Mouse (Mus musculus) cerebellum, adult (tissue): ENCODE measurements around the gene Diablo.
"Not testable (repeated sequence)": the region's sequence is repeated elsewhere in the genome, so short reads cannot be mapped to it uniquely, and the experiment has no call there.

Experiments used
- ATAC-seq: cut with Nextera tagmentation; 2 replicates; pipeline ENCODE4 v1.9.2; 2017; ENCODE audit warnings: mild to moderate bottlenecking, moderate library complexity, mixed read lengths; ENCODE audit not compliant: insufficient number of reproducible peaks, low FRiP score, low TSS enrichment

Gene Diablo

DNA sequence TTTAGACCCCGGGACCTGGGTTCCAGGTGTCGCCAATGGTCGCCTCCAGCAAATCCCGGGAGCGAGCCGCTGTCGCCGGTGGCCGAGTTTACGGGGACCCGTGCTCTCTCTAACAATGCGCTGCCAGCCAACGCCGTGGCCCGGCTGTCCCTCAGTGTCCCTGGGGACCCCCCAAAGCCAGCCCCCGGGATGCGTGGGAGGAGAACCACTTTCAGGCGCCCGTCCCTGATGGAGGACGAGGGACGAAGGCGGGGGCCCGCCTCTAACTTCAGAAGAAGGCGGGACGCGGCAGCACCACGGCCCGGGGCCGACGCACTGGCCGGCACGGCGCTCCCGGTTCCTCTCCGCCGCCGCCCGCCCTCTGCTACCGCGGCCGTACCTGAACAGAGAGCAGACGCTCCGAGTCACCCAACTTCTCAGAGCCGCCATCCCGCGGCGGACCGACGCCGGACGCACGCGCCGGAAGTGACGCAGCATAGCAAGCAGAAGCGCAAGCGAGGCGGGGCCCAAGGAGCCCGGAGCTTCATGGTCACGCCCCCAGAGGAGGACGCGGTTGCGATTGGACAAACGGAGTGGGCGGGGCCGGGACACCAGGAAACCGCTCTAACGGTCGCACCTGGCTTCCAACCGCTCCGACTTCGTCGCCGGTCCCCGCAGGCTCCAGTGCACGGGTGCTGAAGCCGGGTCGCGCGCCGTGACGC is at the start of gene Diablo:
Diablo (minus strand) TSS at position 485 of the 701 bp plus-strand sequence.
- ATAC-seq = peak; percentile 96

DNA sequence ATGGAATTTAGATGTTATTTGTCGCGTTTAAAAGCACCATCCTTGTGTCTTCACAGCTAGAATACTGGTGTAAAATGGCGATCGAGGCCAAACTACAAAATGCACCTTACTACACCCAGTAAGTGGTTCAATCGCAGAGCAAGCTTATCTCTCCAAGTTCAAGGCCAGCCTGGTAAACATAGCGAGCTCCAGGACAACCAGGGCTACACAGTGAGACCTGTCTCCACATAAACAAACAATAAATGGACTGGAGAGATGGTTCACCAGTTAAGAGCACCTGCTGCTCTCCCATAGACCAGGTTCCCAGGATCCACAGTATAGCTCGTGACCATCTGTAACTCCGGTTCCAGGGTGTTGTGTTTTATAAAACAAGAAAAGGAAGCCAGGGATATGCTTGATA is 49.4 kb upstream of the Diablo start:
- ATAC-seq = no peak

- peak; percentile 80 for ATAC-seq
Measured at GRCm38 (mm10) chr5:123572357-123573186, 48.6 kb upstream of the Diablo start, which contains the start of gene Vps33a. Gene Vps33a, minus strand, starts transcription at chr5:123573038.

- no peak for ATAC-seq
Measured at GRCm38 (mm10) chr5:123561128-123561527, 37.2 kb upstream of the Diablo start.

DNA sequence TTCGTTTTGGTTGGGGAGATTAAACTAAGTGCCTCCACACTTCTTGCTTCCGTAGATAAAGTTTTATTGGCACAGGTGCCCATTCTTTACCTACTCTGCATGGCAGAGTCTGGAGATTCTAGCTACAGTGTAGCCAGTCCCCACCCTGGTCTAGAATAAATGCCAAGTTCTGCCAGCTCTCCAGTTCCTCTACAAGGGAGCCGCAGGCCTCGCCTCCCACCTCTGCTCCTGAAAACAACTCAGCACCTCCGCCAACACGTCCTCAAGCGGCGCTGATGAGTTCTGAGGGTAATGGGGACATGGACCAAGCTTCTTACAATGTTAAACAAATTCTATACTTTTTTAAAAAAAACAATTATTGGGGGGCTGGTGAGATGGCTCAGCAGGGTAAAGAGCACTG is 35.6 kb upstream of the Diablo start:
- ATAC-seq = no peak

GRCm38 (mm10) chr5:123556451-123556850 is 32.5 kb upstream of the Diablo start:
- ATAC-seq = no peak

GRCm38 (mm10) chr5:123555693-123556092 is 31.7 kb upstream of the Diablo start:
- no peak for ATAC-seq

DNA sequence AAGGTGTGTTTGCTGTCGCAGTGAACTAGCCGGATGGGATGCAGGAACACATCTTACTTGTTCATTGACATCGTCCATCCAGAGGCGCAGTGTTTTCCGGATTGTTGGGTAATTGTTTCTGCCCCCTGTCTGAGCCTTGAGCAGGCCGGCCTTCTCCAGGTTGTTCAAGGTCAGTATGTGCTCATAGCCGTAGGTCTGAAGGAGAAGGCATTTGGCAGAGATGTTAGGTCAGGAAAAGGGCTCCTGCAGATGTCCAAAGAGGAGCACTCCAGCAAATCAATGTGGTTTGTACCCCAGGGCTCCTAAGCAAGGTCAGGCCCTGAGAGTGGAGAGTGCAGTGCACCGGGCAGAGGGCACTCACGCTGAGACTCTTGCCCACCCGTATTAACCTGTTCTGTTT is 9.8 kb upstream of the Diablo start:
- no peak for ATAC-seq

GRCm38 (mm10) chr5:123530056-123530455 is 6.1 kb upstream of the Diablo start:
- no peak for ATAC-seq

GRCm38 (mm10) chr5:123528641-123529040 is 4.7 kb upstream of the Diablo start:
- no peak for ATAC-seq

DNA sequence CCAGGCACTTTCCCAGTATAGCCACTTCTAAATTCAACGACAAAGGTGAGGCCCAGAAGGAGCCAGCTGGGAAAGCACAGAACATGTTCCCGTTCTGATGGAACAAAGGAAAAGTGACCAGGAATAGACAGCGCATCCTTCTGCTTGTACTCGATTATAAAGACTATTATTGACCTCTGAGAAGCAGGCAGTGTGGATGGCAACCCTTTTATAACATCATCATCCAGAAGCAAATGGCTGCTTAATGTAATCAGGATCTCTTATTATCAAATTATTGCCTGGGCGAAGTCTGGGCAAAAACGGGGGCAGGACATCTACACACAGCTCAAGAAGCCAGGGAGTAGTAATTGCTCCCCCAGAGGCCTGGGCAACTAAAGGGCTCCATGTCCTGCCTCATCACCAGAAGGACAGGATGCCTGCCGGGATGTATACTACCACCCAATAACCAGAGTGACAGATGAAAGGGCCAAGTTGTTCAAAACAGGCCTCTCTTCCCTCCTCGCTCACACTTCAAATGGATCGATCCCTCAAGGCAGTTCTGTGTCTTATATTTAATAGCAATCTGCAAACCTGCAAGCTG is 2.0 kb upstream of the Diablo start:
- no peak for ATAC-seq

DNA sequence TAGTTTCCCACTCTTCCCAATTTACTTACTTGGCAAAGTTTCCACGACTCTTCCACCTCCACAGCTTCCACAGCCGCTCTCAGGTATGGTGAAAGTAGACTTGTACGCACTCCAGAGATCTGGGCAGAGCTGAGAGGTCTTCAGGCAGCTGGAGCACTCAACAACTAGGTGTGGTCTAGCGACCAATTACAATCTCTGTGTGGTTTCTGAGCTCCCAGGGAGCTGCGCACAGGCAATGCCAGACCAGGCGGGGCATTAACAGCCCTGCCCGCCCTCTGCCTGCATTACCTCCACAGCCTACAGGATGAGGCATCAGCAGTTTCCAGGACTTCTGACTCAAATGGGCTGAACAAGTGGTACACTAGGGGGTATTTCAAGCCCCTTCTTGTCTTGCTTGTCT is 1.3 kb upstream of the Diablo start, which contains the start of gene Gm49027:
Gm49027 (minus strand) TSS at position 208 of the 400 bp plus-strand sequence.
- ATAC-seq = no peak

- ATAC-seq = no peak
Measured at GRCm38 (mm10) chr5:123524393-123524750, 396 bp upstream of the Diablo start.

DNA sequence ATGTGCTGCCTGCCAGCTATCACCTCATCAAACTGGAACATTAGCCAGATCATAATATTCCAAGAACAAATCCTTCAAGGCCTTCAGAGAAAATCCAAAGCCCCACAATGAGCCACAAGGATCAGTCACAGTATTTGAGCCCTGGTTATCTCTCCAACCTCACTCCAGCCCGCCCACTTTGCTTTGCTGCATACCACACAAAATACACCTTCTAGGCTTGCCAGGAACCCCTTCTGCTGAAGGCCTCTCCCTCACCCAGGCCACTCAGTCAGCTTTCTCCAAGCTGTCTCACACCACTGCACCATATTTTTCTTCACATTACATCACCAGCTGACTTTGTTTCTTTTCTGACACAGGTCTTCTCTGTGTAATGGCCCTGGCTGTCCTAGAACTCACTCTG is 1.8 kb downstream of the Diablo start:
- ATAC-seq = no peak

- no peak for ATAC-seq
Measured at GRCm38 (mm10) chr5:123521621-123522020, 2.4 kb downstream of the Diablo start.

DNA sequence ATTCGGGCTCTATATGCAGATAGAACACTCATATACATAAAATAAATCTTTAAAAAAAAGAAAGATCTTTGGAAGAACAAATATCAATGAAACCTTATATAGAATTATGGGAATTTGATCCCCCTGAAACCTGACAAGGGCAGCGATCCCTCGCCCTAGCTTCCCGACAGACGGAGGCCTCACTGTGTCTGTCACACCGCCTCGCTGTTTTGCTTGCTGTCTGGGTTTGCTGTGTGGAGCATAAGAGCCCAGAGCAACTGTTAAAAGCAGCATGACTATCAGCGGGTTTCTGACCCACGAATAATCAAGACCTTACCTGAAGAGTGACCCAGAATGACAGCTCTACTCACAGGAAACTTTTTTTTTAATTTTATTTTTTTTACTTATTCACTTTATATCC is 3.3 kb downstream of the Diablo start:
- no peak for ATAC-seq

GRCm38 (mm10) chr5:123514871-123515270 is 9.1 kb downstream of the Diablo start:
- ATAC-seq = no peak

DNA sequence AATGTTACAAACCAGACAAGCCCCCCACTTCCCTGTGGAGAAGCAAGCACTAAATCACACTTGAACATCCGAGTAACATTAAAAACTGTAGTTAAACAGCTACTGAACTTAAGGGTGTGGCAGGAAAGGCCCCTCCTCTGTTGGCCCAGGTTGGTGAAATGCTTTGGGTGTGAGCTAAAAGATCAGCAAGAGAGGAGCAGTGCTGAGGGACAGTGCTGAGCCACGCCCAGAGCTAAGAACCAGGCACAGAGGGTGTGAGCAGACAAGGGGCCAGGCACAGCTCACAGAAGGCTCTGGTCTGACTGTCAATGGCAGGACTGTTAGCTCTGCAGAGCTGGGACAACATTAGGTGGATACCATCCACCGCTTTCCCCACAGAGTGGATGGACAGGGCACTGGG is 11.9 kb downstream of the Diablo start:
- ATAC-seq = no peak

- not testable (repeated sequence) for ATAC-seq
Measured at GRCm38 (mm10) chr5:123511426-123511825, 12.6 kb downstream of the Diablo start.

DNA sequence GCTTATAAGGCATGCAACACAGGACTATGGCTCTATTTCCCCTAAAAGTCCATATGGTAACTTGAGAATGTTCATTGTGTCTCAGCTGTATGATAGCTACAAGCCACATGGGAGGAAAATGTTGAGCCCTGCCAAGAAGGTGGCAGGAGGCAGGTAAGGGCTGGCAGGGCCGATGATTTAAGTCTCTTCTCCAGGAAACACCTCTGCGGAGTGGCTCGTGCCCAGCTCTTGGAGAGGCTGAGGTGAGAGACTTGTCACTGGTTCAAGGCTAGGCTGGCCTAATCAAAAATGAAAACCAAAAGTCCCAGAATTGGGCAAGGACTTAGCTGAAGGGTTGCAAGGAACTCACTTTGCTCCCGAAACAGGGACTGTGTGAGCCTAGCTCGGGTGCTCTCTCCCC is 13.8 kb downstream of the Diablo start, which contains the start of gene B3gnt4:
B3gnt4 (plus strand) TSS at position 301 of the 400 bp plus-strand sequence.
- no peak for ATAC-seq

- ATAC-seq = no peak
Measured at GRCm38 (mm10) chr5:123508921-123509320, 15.1 kb downstream of the Diablo start.
